Mouse (Mus musculus) kidney, adult 2 months (tissue): ENCODE measurements around the gene Acot11.

Experiments
- CTCF ChIP-seq: fragments of 200-500 bp; conservative IDR thresholded peaks from 2 replicates; pipeline ENCODE4 v1.5.1; 2011; ENCODE audit warnings: low read depth, mild to moderate bottlenecking, control low read depth, low read length, moderate library complexity, mixed read lengths; ENCODE audit not compliant: insufficient read depth, insufficient read length
- POLR2A ChIP-seq: fragments of 200-500 bp; IDR thresholded peaks from one replicate; pipeline ENCODE4 v1.6.1; 2011; ENCODE audit warnings: low read depth, low read length, control low read depth

DNA sequence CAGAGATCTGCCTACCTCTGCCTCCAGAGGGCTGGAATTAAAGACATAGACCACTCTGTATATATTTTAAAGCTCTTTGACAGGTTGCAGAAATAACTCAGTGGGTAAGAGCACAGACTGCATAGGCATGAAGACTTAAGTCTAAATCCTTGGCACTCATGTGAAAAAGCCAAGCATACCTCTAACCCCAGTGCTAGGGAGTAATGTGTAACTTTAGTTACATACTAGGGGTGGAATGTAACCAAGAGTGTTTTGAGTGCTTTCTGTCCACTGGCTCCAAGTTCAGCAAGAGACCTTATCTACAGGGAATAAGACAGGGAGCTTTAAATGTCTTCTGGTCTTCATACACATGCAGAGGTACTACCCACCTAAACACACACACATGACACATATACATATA is 14.6 kb upstream of the Acot11 start:
- TF ChIP-seq CTCF, result no peak
- no peak for TF ChIP-seq POLR2A
